ENCODE assay signal across 1 mouse cellular context in the genomic region with DNA sequence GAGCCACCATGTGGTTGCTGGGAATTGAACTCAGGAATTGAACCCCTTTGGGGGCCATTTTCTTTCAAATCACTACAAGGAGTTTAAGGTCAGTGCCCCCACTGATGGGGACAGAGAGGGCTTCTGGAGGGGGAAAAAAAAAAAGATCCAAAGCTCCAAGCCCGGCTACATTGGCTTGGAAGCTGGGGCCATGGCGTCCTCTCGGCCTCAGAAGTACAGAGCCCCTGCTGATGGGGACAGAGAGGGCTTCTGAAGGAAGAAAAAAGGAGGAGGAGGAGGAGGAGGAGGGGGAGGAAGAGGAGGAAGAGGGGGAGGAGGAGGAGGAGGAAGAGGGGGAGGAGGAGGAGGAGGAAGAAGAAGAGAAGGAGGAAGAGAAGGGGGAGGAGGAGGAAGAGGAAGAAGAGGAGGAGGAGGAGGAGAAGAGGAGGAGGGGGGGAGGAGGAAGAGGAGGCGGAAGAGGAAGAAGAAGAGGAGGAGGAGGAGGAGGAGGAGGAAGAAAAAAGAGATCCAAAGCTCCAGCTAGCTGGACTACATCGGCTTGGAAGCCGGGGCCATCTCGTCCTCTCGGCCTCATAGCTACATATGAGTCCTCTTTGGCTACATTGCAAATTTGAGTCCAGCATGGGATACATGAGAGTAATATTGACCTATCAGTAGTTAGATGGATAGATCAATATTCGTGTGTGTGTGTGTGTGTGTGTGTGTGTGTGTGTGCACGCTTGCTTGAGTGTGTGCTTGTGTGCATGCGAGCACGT.
TF ChIP-seq lines count a peak whose summit lies in the region.

No protein-coding gene starts in this region.

TF ChIP-seq in MEL, 35 proteins besides CTCF, POLR2A, EP300 and RAD21:
- TF ChIP-seq RCOR1 (IDR thresholded peaks at IDR 0.05; ENCODE audit: low read depth, low read length), result no peak
- TF ChIP-seq TBP (IDR thresholded peaks at IDR 0.05; ENCODE audit: low read depth, low read length), result no peak
- TF ChIP-seq ZMIZ1 (IDR thresholded peaks at IDR 0.05; ENCODE audit: low read depth, low read length), result no peak
- no peak for TF ChIP-seq MAFK (IDR thresholded peaks at IDR 0.05; ENCODE audit: borderline replicate concordance, low read depth, low read length)
- no peak for TF ChIP-seq CHD2 (IDR thresholded peaks at IDR 0.05; ENCODE audit: low read length)
- no peak for TF ChIP-seq KAT2A (conservative IDR thresholded peaks at IDR 0.05; ENCODE audit: low read depth, low read length)
- TF ChIP-seq MYB (IDR thresholded peaks at IDR 0.05; ENCODE audit: low read depth, low read length), result no peak
- TF ChIP-seq ZC3H11A (IDR thresholded peaks at IDR 0.05; ENCODE audit: low read depth, low read length), result no peak
- TF ChIP-seq POLR2AphosphoS2 (IDR thresholded peaks at IDR 0.05; ENCODE audit: low read length), result no peak
- TF ChIP-seq HCFC1 (IDR thresholded peaks at IDR 0.05; ENCODE audit: low read depth, low read length), result no peak
- no peak for TF ChIP-seq SIN3A (IDR thresholded peaks at IDR 0.05; ENCODE audit: low read length)
- TF ChIP-seq MAZ (IDR thresholded peaks at IDR 0.05; ENCODE audit: low read depth, low read length), result no peak
- TF ChIP-seq ELF1 (IDR thresholded peaks at IDR 0.05; ENCODE audit: low read depth, low read length), result no peak
- no peak for TF ChIP-seq ZNF384 (IDR thresholded peaks at IDR 0.05; ENCODE audit: low read depth, low read length)
- TF ChIP-seq UBTF (IDR thresholded peaks at IDR 0.05; ENCODE audit: borderline replicate concordance, insufficient read depth, low read depth, low read length), result no peak
- no peak for TF ChIP-seq NRF1 (IDR thresholded peaks at IDR 0.05; ENCODE audit: insufficient read depth, low read depth, low read length, poor library complexity, severe bottlenecking)
- TF ChIP-seq USF2 (IDR thresholded peaks at IDR 0.05; ENCODE audit: borderline replicate concordance in 1 of 2, insufficient read depth in 1 of 2, low read depth in 1 of 2, low read length in 2 of 2), result no peak
- TF ChIP-seq GABPA (IDR thresholded peaks at IDR 0.05; ENCODE audit: low read depth, low read length), result no peak
- no peak for TF ChIP-seq MYC (IDR thresholded peaks at IDR 0.05; ENCODE audit: low read depth, low read length)
- TF ChIP-seq NELFE (IDR thresholded peaks at IDR 0.05; ENCODE audit: low read depth, low read length), result no peak
